Mouse (Mus musculus) adrenal gland, postnatal 10 days (tissue): ENCODE measurements around the gene Cenpa. TPM values are rescaled to one million over a fixed set of nuclear protein-coding genes. Genes with fewer than 3 reads are reported as not detected.

Experiments
- microRNA-seq: library from miRNA; unstranded; fragments of <30 nt; microRNA quantifications from one replicate; pipeline ENCODE4 v1.2.0, GENCODE M21; 2021
- total RNA-seq, 2 experiments: library from RNA; stranded (reverse); gene quantifications; 2 replicates each; pipeline ENCODE4 v1.2.3; 2021

The Cenpa gene
- total RNA-seq, 2 experiments from 2014 or later: 38.0 to 54.0 TPM

Small RNA genes within 50 kb of the gene (microRNA-seq; reads per million reads assigned to microRNA genes)
- not detected for gene Mir5625

Other genes starting within 250 kb of the Cenpa start
- gene Otof, start 204.8 kb upstream of the Cenpa start, total RNA-seq: under 1 TPM; 0.09 to 0.12 TPM
- gene 1700001C02Rik, start 200.7 kb upstream of the Cenpa start, total RNA-seq: not detected
- gene Cib4, start 120.9 kb upstream of the Cenpa start, total RNA-seq: 1 to 10 TPM in 1 of 2 experiments, under 1 TPM in 1; 0.67 to 1.1 TPM
- 100 to 1,000 TPM; 549 to 558 TPM for gene Kcnk3, start 78.6 kb upstream of the Cenpa start, total RNA-seq
- 10 to 100 TPM; 30.4 to 34.6 TPM for gene Slc35f6, start 18.8 kb upstream of the Cenpa start, total RNA-seq
- 1 to 10 TPM; 4.5 to 8.8 TPM for gene Dpysl5, start 44.8 kb downstream of the Cenpa start, total RNA-seq
- 10 to 100 TPM; 35.9 to 47.4 TPM for gene Mapre3, start 147.9 kb downstream of the Cenpa start, total RNA-seq
- 10 to 100 TPM; 49.4 to 50.4 TPM for gene Tmem214, start 201.2 kb downstream of the Cenpa start, total RNA-seq
- 10 to 100 TPM; 12.4 to 17.0 TPM for gene Agbl5, start 221.9 kb downstream of the Cenpa start, total RNA-seq
- gene Ost4, start 241.0 kb downstream of the Cenpa start, total RNA-seq: 100 to 1,000 TPM; 208 to 219 TPM
- 10 to 100 TPM; 60.0 to 63.4 TPM for gene Emilin1, start 246.6 kb downstream of the Cenpa start, total RNA-seq